Mouse (Mus musculus) intestine, embryonic 15.5 days (tissue): ENCODE data around the gene Mast3. TPM values are rescaled to one million over a fixed set of nuclear protein-coding genes. Genes with fewer than 3 reads are reported as not detected.
A peak's percentile ranks its signal among the peaks of the same experiment; 100 is the strongest.

Source experiments
- ATAC-seq: fragments of 200-750 bp; cut with Nextera tagmentation; 2 replicates; pipeline ENCODE4 v1.8.0; 2017; ENCODE audit warnings: moderate TSS enrichment, moderate library complexity
- H3K27ac ChIP-seq: fragments of 300-500 bp; sonication (generic); 2 replicates; pipeline ENCODE4 v1.5.1; 2015; ENCODE audit warnings: mild to moderate bottlenecking, inconsistent platforms
- H3K27me3 ChIP-seq: fragments of 300-500 bp; sonication (generic); replicated peaks from 2 replicates; pipeline ENCODE4 v1.6.1; 2015; ENCODE audit warnings: inconsistent platforms
- H3K36me3 ChIP-seq: fragments of 300-500 bp; sonication (generic); 2 replicates; pipeline ENCODE4 v1.6.1; 2015; ENCODE audit warnings: inconsistent platforms
- H3K4me1 ChIP-seq: fragments of 300-500 bp; sonication (generic); replicated peaks from 2 replicates; pipeline ENCODE4 v1.6.1; 2015; ENCODE audit warnings: inconsistent platforms
- H3K4me2 ChIP-seq: fragments of 300-500 bp; sonication (generic); replicated peaks from 2 replicates; pipeline ENCODE4 v1.6.1; 2015; ENCODE audit warnings: mild to moderate bottlenecking, inconsistent platforms
- H3K4me3 ChIP-seq: fragments of 300-500 bp; sonication (generic); replicated peaks from 2 replicates; pipeline ENCODE4 v1.5.1; 2015; ENCODE audit warnings: inconsistent platforms
- H3K9ac ChIP-seq: fragments of 300-500 bp; sonication (generic); 2 replicates; pipeline ENCODE4 v1.6.1; 2015; ENCODE audit warnings: inconsistent platforms
- H3K9me3 ChIP-seq: fragments of 300-500 bp; sonication (generic); 2 replicates; pipeline ENCODE4 v1.6.1; 2016; ENCODE audit warnings: inconsistent platforms
- WGBS: fragments of 180-500 bp; shearing (Covaris S2); methylation state at CpG from one replicate; pipeline ENCODE4 v1.1.7; 2015; 5-methylcytosine and 5-hydroxymethylcytosine counted together
- polyA plus RNA-seq: library from polyadenylated mRNA; unstranded; fragments of >200 nt; fragmentation: Nextera tagmentation; extraction: Ambion mirVana; gene quantifications from 2 replicates; pipeline ENCODE4 v1.2.1, GENCODE M21; 2015

The Mast3 gene
- polyA plus RNA-seq, 1 experiment from 2014 or later = 13.2 TPM

DNA sequence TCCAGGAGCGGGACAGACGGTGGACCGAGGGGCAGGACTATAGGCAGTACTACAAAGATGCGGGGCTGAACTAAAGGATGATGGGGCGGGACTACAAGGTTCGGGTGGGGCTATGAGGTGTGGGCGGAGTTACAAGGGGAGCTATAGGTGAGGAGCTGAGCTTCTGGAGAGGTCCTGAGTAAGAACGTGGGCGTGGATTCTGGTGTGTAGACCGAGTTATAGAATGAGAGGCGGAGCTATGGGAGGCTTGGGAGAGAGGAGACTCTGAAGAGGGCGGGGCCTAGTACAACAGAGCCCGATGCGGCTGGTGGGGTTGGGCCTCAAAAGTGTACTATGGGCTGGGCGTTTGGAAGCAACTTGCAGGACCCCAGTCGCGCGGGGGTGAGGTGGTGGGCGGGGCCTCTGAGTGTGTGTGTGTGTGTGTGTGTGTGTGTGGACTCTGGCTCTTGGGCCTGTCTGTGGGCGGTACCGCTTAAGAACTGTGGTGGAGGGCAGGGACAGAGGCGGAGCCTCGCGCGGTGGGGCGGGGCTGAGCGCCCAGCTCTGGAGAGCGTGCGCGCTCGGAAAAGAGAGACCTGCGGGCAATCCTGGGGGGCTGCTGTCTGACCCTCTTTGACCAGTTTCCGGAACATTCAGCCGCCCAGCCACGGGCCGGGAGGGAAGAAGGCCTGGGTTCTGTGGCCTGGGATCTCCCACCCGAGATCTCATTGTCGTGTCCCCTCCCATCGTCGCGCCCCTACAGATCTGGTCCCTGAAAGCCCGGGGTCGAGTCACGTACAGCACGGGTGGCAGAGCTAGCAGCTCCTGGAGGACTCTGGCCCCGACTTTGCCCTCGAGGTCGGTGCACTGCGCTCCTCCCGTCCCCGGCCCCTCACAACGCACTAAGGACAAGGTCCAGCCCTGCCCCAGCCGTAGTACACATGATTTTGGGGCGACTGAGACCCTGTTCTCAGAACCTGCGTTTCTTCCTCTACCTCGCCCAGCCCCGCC is 7.5 kb downstream of the Mast3 start:
- WGBS = under 1% methylated on average over 55 of the region's 57 CpGs
- H3K9ac ChIP-seq = peak overlapping the region; percentile 70
- no peaks in the 10 kb centered on the region for H3K36me3 ChIP-seq
- peak; percentile 86 for ATAC-seq
- H3K27me3 ChIP-seq = peaks cover 24% of the 10 kb centered on the region; the same call in 1 of the 2 replicates
- H3K4me2 ChIP-seq = peak overlapping the region; percentile 88
- H3K9me3 ChIP-seq = no peaks in the 10 kb centered on the region
- peak overlapping the region; percentile 83 for H3K27ac ChIP-seq
- peaks cover 29% of the 10 kb centered on the region for H3K4me1 ChIP-seq
- peak overlapping the region; percentile 57 for H3K4me3 ChIP-seq

DNA sequence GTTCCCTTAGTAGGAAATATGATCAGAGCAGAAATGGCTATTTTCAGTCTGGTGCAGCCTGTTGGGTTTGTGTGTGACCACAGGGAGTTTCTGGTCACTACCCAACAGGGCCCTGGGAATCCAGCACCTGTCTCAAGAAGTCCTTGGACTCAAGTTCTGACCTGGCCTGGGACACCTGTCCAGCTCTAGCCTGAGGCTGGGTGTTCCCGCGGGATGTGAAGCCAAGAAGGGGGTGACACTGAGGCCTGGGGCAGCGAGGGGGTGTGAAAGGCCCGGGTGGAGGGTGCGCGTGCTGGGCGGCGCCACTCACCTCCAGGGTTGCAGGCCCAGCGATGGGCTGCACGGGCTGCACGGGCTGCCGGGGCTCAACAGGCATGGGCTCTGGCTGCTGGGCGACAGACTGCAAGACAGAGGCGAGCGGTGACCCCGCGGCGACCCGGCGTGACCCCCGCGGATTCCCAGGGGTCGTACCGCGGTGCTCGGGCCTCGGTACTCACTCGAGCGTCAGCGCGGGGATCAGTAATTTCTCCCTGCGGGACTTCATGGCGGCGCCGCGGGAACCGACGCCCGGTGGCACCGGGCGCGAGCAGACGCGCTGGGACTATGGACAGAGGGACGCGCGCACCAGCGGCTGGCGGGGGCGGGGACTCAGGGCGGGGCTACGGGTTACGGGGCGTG is 8.3 kb downstream of the Mast3 start:
- H3K27me3 ChIP-seq = peaks cover 17% of the 10 kb centered on the region; the same call in 1 of the 2 replicates
- H3K9me3 ChIP-seq = no peaks in the 10 kb centered on the region
- H3K9ac ChIP-seq = peak overlapping the region; percentile 70
- peak overlapping the region; percentile 25 for H3K27ac ChIP-seq
- no peaks in the 10 kb centered on the region for H3K36me3 ChIP-seq
- peak overlapping the region; percentile 88 for H3K4me2 ChIP-seq
- peak overlapping the region; percentile 57 for H3K4me3 ChIP-seq
- H3K4me1 ChIP-seq = peaks cover 35% of the 10 kb centered on the region
- peak; percentile 1; the same call in 1 of the 2 replicates for ATAC-seq
- WGBS = 2% methylated on average over 54 of the region's 54 CpGs

DNA sequence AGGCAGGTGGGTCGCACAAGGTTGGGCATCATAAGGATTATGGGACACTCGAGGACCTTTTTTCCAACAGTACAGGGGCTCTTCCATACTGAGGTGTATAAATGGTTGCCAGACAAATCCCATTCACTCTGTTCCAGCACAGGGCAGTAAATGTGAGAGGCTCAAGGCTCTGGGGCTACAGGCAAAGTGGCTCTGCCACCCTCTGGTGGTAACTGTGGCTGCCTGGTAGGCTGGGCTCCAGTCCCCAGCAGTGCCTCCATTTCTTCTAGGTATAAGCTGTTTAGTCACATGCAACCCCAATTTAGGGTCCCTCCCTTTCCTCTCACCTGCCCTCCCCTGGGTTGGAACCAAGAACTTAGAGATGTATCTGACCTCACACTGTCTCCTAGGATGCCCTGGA is 9.5 kb downstream of the Mast3 start:
- ATAC-seq = no peak
- Histone ChIP-seq H3K9ac (no peak overlapping the region), H3K4me3 (no peak overlapping the region), H3K36me3 (no peaks in the 10 kb centered on the region), H3K4me2 (peak overlapping the region; percentile 88; the same call in 1 of the 2 replicates), H3K4me1 (peaks cover 46% of the 10 kb centered on the region), H3K27me3 (peaks cover 13% of the 10 kb centered on the region; the same call in 1 of the 2 replicates), H3K27ac (peak overlapping the region; percentile 8; the same call in 1 of the 2 replicates), H3K9me3 (no peaks in the 10 kb centered on the region)
- 93% methylated on average over 2 of the region's 2 CpGs for WGBS

DNA sequence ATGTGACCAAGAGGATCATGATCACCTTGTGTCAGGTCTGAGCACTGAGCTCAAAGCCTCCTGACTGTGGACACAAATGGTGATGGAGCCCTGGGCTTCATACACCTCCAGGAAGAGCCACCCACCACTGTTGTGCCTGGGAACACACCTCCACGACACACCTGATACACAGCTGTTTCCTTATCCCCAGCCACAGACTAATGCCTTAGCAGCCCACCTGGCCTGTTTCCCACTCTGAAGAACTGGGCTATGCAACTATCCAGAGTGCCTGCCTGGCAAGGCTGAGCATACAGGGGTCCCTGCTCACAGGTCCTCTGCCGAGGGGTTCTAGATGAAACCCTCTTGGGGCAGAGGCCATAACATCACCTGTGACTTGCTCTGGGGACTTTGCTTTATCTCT is 10.6 kb downstream of the Mast3 start:
- Histone ChIP-seq H3K9ac (no peak overlapping the region), H3K27ac (no peak overlapping the region), H3K36me3 (no peaks in the 10 kb centered on the region), H3K4me1 (peaks cover 46% of the 10 kb centered on the region), H3K9me3 (no peaks in the 10 kb centered on the region), H3K4me3 (no peak overlapping the region), H3K4me2 (no peak overlapping the region), H3K27me3 (peaks cover 9% of the 10 kb centered on the region; the same call in 1 of the 2 replicates)
- 84% methylated on average over 2 of the region's 2 CpGs for WGBS
- ATAC-seq = no peak

DNA sequence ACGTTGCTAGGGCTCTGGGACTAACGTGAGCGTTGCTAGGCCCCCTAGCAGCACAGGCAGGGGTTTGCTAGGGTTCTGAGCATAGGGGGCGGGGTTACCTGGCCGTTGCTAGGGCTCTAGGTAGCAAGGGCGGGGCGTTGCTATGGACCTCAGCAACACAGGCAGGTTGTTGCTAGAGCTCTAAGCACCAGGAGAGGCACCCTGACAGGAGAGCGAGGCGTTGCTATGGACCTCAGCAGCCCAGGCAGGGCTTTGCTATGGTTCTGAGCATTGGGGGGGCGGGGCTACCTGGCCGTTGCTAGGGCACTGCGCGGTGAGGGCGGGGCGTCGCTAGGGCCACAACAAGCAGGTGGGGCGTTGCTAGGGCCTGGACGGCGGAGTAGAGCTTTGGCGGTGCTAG is 12.2 kb downstream of the Mast3 start:
- Histone ChIP-seq H3K4me2 (peak overlapping the region; percentile 94), H3K9me3 (no peaks in the 10 kb centered on the region), H3K36me3 (peaks cover 11% of the 10 kb centered on the region; the same call in 1 of the 2 replicates), H3K27me3 (no peaks in the 10 kb centered on the region), H3K27ac (peak overlapping the region; percentile 80), H3K4me1 (peaks cover 48% of the 10 kb centered on the region), H3K9ac (peak overlapping the region; percentile 93; the same call in 1 of the 2 replicates), H3K4me3 (peak overlapping the region; percentile 74)
- WGBS = under 1% methylated on average over 20 of the region's 20 CpGs
- ATAC-seq = peak; percentile 50

DNA sequence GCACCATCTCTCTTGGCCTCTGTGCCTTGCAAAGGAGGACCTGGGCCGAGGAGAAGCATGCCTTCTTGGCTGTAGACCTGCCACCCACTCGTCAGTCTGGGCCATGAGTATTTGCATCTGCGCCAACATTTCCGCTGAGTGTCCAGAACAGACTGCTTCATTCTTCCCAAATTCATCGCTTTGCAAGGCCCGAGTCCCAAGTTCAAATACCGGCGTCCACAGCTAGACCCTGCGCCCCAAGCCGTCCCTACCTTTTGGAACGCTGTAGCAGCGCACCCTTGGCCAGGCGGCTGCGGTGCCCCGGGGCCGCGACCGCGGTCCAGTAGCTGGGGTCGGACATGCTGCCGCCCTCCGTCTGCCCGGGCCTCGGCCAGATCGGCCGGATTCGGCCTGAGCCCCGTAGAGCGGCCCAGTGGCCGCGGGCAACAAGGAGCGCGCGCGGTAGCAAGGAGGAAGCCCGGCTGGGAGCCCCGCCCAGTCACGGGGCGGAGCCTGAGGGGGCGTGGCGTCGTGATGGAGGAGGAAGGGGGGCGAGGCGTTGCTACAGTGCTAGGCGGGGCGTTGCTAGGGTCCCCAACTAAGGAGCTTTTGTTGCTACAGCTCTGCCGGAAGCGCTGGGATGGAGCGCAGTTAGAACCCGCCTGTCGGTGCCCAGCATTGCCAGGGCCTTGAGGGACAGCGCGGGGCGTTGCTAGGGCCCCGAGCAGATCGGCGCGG is 12.7 kb downstream of the Mast3 start:
- H3K9me3 ChIP-seq = no peaks in the 10 kb centered on the region
- peak overlapping the region; percentile 80 for H3K27ac ChIP-seq
- H3K4me3 ChIP-seq = peak overlapping the region; percentile 74
- H3K4me2 ChIP-seq = peak overlapping the region; percentile 94
- ATAC-seq = peak; percentile 76
- H3K36me3 ChIP-seq = peaks cover 11% of the 10 kb centered on the region; the same call in 1 of the 2 replicates
- H3K27me3 ChIP-seq = no peaks in the 10 kb centered on the region
- H3K4me1 ChIP-seq = peaks cover 45% of the 10 kb centered on the region
- peak overlapping the region; percentile 93 for H3K9ac ChIP-seq
- WGBS = 3% methylated on average over 58 of the region's 58 CpGs

DNA sequence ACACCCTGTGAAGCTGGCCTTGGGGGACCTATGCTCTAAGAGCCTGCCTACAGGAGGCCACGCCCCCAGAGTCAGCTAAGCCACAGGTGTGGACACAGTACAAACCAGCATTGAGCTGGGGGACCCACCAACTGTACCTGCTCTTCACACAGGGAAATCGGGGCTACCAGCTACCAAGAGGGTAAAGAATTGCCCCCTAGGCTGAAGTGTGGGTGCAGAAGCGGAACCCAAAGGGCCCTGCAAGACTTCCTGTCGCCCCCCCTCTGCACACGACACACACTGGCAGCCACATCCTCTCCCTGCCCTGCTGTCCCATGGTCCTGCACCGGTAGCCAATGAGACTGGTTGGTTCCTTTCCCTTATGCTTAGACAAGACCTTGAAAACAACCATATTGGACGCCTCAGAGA is 13.6 kb downstream of the Mast3 start:
- no peaks in the 10 kb centered on the region for H3K27me3 ChIP-seq
- peaks cover 42% of the 10 kb centered on the region for H3K4me1 ChIP-seq
- H3K36me3 ChIP-seq = peaks cover 15% of the 10 kb centered on the region
- ATAC-seq = no peak
- peak overlapping the region; percentile 74 for H3K4me3 ChIP-seq
- H3K9me3 ChIP-seq = no peaks in the 10 kb centered on the region
- 53% methylated on average over 7 of the region's 7 CpGs for WGBS
- peak overlapping the region; percentile 94 for H3K4me2 ChIP-seq
- H3K27ac ChIP-seq = no peak overlapping the region
- H3K9ac ChIP-seq = peak overlapping the region; percentile 93

DNA sequence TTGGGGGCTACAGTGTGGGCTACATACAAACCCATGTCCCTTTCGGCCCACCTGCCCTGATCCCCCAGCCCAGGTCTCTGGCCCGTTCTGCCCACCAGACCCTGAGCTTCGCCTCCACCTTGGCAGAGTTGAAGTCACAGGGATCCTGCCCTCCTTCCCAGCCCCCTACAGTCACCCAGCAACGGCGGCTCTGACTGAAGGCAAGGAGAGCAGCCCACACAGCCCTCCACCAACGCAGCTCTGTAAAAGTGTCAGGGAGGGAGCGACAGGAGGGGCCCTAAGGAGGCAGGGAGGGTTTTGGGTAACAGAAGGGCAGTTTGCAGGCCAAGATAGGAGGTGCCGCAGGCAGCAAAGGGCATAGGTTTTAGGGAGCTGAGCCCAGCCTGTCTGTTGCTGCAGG is 14.0 kb downstream of the Mast3 start:
- Histone ChIP-seq H3K9me3 (no peaks in the 10 kb centered on the region), H3K4me2 (peak overlapping the region; percentile 94), H3K36me3 (peaks cover 20% of the 10 kb centered on the region), H3K4me1 (peaks cover 39% of the 10 kb centered on the region), H3K27me3 (no peaks in the 10 kb centered on the region), H3K4me3 (peak overlapping the region; percentile 74), H3K9ac (peak overlapping the region; percentile 93), H3K27ac (no peak overlapping the region)
- no peak for ATAC-seq
- WGBS = 49% methylated on average over 8 of the region's 8 CpGs

DNA sequence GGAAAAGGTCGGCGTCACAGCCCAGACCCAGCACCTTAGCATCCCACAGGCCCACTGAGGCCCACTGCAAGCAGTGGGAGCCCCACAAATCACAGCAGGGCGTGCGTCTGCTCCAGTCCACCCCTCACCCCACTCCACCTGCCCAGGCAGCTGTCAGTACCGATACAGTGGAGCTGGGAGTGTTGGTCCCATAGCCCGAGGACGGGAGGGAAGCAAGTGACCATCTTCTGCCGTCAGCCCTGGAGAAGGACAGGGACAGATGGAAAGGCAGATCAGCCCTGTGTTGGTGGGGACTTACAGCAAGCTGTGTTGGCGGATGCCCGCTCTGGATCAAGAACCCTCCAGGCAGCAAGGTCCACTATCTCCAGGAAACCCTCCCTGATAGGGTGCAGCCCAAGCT is 15.8 kb downstream of the Mast3 start:
- Histone ChIP-seq H3K27me3 (no peaks in the 10 kb centered on the region), H3K27ac (no peak overlapping the region), H3K4me2 (no peak overlapping the region), H3K4me1 (peaks cover 35% of the 10 kb centered on the region), H3K9ac (no peak overlapping the region), H3K36me3 (peaks cover 31% of the 10 kb centered on the region), H3K9me3 (no peaks in the 10 kb centered on the region), H3K4me3 (no peak overlapping the region)
- no peak for ATAC-seq
- 85% methylated on average over 10 of the region's 10 CpGs for whole genome bisulfite sequencing

DNA sequence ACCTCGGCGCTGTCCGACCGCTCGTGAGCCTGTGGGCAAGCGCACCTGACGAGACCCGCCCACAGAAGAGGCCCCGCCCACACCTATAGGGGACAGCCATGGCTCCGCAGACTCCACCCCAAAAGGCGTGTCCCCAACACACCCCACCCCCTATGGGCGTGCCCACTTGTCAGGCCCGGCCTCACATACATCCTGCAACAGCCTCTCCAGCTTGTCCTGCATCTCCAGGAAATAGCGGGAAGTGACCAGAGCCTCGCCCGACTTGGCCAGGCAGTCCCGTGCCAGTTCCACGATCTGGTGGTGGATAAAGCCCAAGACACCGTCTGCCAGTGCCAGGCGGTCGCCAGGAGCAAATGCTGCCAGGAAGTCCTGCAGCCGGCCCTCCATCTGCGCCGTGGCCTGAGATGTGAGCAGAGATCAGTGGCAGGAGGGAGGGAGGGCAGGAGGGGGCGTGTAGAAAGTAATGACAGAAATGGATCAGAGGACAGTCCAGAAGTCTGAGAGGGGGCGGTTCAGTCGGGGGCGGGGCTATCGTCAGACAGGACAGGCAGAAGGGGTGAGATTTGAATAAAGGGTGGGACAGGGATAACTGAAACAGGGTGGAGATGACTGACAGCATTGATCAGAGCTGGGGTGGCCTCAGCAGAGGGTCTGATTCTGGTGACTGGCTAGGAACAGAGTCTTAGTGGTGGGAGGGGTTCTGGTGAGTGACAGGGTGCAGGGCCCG is 16.8 kb downstream of the Mast3 start:
- H3K9me3 ChIP-seq = no peaks in the 10 kb centered on the region
- peaks cover 32% of the 10 kb centered on the region for H3K4me1 ChIP-seq
- no peak overlapping the region for H3K4me3 ChIP-seq
- peak overlapping the region; percentile 30 for H3K4me2 ChIP-seq
- peak; percentile 32 for ATAC-seq
- 32% methylated on average over 30 of the region's 30 CpGs for WGBS
- no peak overlapping the region for H3K9ac ChIP-seq
- H3K27ac ChIP-seq = 0 out of 2 replicates have a peak overlapping the region, but pooled peaks have one; percentile 11
- H3K36me3 ChIP-seq = peaks cover 41% of the 10 kb centered on the region
- H3K27me3 ChIP-seq = no peaks in the 10 kb centered on the region

DNA sequence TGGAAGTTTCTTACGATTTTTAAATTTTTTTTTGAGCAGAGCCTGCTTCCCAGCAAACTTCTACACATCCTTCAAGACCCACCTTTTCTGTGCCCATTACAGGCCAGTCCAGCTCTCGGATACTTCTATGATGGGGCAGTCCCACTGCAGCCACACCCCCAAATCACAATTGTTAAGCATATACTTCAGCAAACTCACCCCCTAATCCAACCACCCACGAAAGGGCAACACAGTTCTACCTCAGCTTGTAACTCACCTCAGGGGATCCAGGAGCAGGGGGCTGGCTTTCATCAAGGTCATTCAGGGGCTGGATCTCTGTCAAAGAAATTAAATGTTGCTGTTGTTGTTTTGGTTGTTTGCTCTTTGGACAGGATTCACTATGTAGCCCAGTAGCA is 17.8 kb downstream of the Mast3 start:
- no peaks in the 10 kb centered on the region for H3K27me3 ChIP-seq
- no peaks in the 10 kb centered on the region for H3K9me3 ChIP-seq
- H3K36me3 ChIP-seq = peaks cover 44% of the 10 kb centered on the region
- no peak overlapping the region for H3K9ac ChIP-seq
- peaks cover 25% of the 10 kb centered on the region for H3K4me1 ChIP-seq
- H3K27ac ChIP-seq = no peak overlapping the region
- 82% methylated on average over 3 of the region's 3 CpGs for WGBS
- peak overlapping the region; percentile 30; the same call in 1 of the 2 replicates for H3K4me2 ChIP-seq
- no peak overlapping the region for H3K4me3 ChIP-seq
- ATAC-seq = no peak
